Mouse (Mus musculus): ENCODE data around the gene Zpld1. TPM values are rescaled to one million over a fixed set of nuclear protein-coding genes. Genes with fewer than 3 reads are reported as not detected.

Gene Zpld1
- polyA plus RNA-seq, 1 experiment from 2014 or later: not detected

GRCm38 (mm10) chr16:55228995-55229622 lies 68.7 kb downstream of the Zpld1 start:
- Histone ChIP-seq H3K27me3 (no peaks in the 10 kb centered on the region), H3K36me3 (no peaks in the 10 kb centered on the region), H3K4me2 (no peak overlapping the region), H3K4me3 (no peak overlapping the region), H3K4me1 (replicated peaks) (no peaks in the 10 kb centered on the region), H3K9ac (no peak overlapping the region), H3K9me3 (replicated peaks) (no peaks in the 10 kb centered on the region), H3K27ac (no peak overlapping the region)
- ATAC-seq (replicated peaks; ENCODE audit: insufficient number of reproducible peaks, insufficient read depth, low FRiP score, low read depth): no peak
- WGBS: 88% methylated on average over 1 of the region's 1 CpGs

GRCm38 (mm10) chr16:55203945-55204344 lies 93.8 kb downstream of the Zpld1 start:
- H3K36me3 ChIP-seq: no peaks in the 10 kb centered on the region
- no peaks in the 10 kb centered on the region for H3K27me3 ChIP-seq
- no peak overlapping the region for H3K27ac ChIP-seq
- H3K4me1 ChIP-seq (replicated peaks): no peaks in the 10 kb centered on the region
- no peak overlapping the region for H3K9ac ChIP-seq
- H3K4me3 ChIP-seq: no peak overlapping the region
- H3K9me3 ChIP-seq (replicated peaks): no peaks in the 10 kb centered on the region
- no peak overlapping the region for H3K4me2 ChIP-seq
- ATAC-seq (replicated peaks; ENCODE audit: insufficient number of reproducible peaks, insufficient read depth, low FRiP score, low read depth): no peak
- 83% methylated on average over 1 of the region's 1 CpGs for WGBS

GRCm38 (mm10) chr16:55190397-55190796 lies 107.4 kb downstream of the Zpld1 start:
- 71% methylated on average over 2 of the region's 2 CpGs for WGBS
- Histone ChIP-seq H3K27ac (no peak overlapping the region), H3K9me3 (replicated peaks) (no peaks in the 10 kb centered on the region), H3K4me3 (no peak overlapping the region), H3K36me3 (no peaks in the 10 kb centered on the region), H3K4me2 (no peak overlapping the region), H3K4me1 (replicated peaks) (no peaks in the 10 kb centered on the region), H3K27me3 (no peaks in the 10 kb centered on the region), H3K9ac (no peak overlapping the region)
- no peak for ATAC-seq (replicated peaks; ENCODE audit: insufficient number of reproducible peaks, insufficient read depth, low FRiP score, low read depth)

GRCm38 (mm10) chr16:55185370-55185769 lies 112.4 kb downstream of the Zpld1 start:
- no peak for ATAC-seq (replicated peaks; ENCODE audit: insufficient number of reproducible peaks, insufficient read depth, low FRiP score, low read depth)
- no peaks in the 10 kb centered on the region for H3K36me3 ChIP-seq
- no peak overlapping the region for H3K27ac ChIP-seq
- H3K9ac ChIP-seq: no peak overlapping the region
- no peaks in the 10 kb centered on the region for H3K9me3 ChIP-seq (replicated peaks)
- no peak overlapping the region for H3K4me2 ChIP-seq
- H3K4me3 ChIP-seq: no peak overlapping the region
- no peaks in the 10 kb centered on the region for H3K4me1 ChIP-seq (replicated peaks)
- no peaks in the 10 kb centered on the region for H3K27me3 ChIP-seq
- WGBS: 81% methylated on average over 1 of the region's 1 CpGs
